Mouse (Mus musculus) stomach, embryonic 14.5 days (tissue): ENCODE data around the gene Apol9b. TPM values are rescaled to one million over a fixed set of nuclear protein-coding genes. Genes with fewer than 3 reads are reported as not detected.
"Not testable (repeated sequence)": the region's sequence is repeated elsewhere in the genome, so short reads cannot be mapped to it uniquely, and the experiment has no call there.

Experiments
- ATAC-seq: fragments of 200-750 bp; cut with Nextera tagmentation; 2 replicates; pipeline ENCODE4 v1.8.0; 2017; ENCODE audit warnings: low read depth, moderate TSS enrichment; ENCODE audit not compliant: insufficient number of reproducible peaks, insufficient read depth, low FRiP score
- H3K27ac ChIP-seq: fragments of 300-500 bp; sonication (generic); 2 replicates; pipeline ENCODE4 v1.5.1; 2014; ENCODE audit warnings: mild to moderate bottlenecking, low read length, moderate library complexity, mixed read lengths
- H3K27me3 ChIP-seq: fragments of 300-500 bp; sonication (generic); 2 replicates; pipeline ENCODE4 v1.6.1; 2014; ENCODE audit warnings: low read length, control low read depth, mixed read lengths; ENCODE audit not compliant: control insufficient read depth, insufficient read depth
- H3K36me3 ChIP-seq: fragments of 300-500 bp; sonication (generic); 2 replicates; pipeline ENCODE4 v1.6.1; 2014; ENCODE audit warnings: mild to moderate bottlenecking, control low read depth, low read length, moderate library complexity, mixed read lengths; ENCODE audit not compliant: control insufficient read depth, insufficient read depth
- H3K4me1 ChIP-seq: fragments of 300-500 bp; sonication (generic); 2 replicates; pipeline ENCODE4 v1.6.1; 2014; ENCODE audit warnings: low read length, control low read depth, mixed read lengths; ENCODE audit not compliant: control insufficient read depth, insufficient read depth
- H3K4me2 ChIP-seq: fragments of 300-500 bp; sonication (generic); replicated peaks from 2 replicates; pipeline ENCODE4 v1.6.1; 2014; ENCODE audit warnings: low read depth, low read length, control low read depth
- H3K4me3 ChIP-seq: fragments of 300-500 bp; sonication (generic); 2 replicates; pipeline ENCODE4 v1.5.1; 2014; ENCODE audit warnings: low read depth, low read length, control low read depth
- H3K9ac ChIP-seq: fragments of 300-500 bp; sonication (generic); replicated peaks from 2 replicates; pipeline ENCODE4 v1.6.1; 2014; ENCODE audit warnings: low read depth, mild to moderate bottlenecking, control low read depth, low read length, moderate library complexity, mixed read lengths
- H3K9me3 ChIP-seq: fragments of 300-500 bp; sonication (generic); 2 replicates; pipeline ENCODE4 v1.6.1; 2016; ENCODE audit warnings: low read depth, low read length, control low read depth; ENCODE audit not compliant: control insufficient read depth
- WGBS: fragments of 180-500 bp; shearing (Covaris S2); extraction: QIAGEN DNeasy Blood & Tissue Kit; methylation state at CpG from one replicate; pipeline ENCODE4 v1.1.7; 2014; 5-methylcytosine and 5-hydroxymethylcytosine counted together
- polyA plus RNA-seq: library from polyadenylated mRNA; unstranded; fragments of >200 nt; fragmentation: Nextera tagmentation; extraction: Ambion mirVana; gene quantifications from 2 replicates; pipeline ENCODE4 v1.2.1, GENCODE M21; 2014

Apol9b gene
- polyA plus RNA-seq, 1 experiment from 2014 or later, result not detected

DNA sequence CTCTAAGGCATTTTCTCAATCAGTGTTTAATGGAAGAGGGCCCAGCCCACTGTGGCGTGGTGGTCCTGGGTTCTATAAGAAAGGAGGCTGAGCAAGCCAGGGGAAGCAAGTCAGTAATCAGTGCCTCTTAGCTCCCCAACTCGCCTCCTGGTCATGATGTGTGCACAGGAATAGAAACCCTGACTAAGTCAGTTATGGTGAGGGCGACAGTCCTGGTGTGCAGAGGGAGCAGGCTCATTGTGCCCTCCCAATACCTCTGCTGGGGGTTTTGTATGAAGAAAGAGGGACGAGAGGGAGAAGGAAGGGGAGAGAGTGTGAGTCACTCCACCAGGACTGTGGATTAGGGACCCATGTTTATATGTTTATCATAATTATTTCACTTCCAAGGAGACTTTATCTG, 5.1 kb downstream of the Apol9b start:
- WGBS, result 62% methylated on average over 4 of the region's 4 CpGs
- ATAC-seq, H3K27ac ChIP-seq, H3K4me2 ChIP-seq, H3K4me1 ChIP-seq, H3K9ac ChIP-seq, H3K36me3 ChIP-seq, H3K4me3 ChIP-seq, H3K27me3 ChIP-seq, H3K9me3 ChIP-seq: not testable (repeated sequence)

- H3K27ac ChIP-seq, result no peak overlapping the region
- no peaks in the 10 kb centered on the region for H3K9me3 ChIP-seq
- peak; percentile 69; the same call in 1 of the 2 replicates for ATAC-seq
- no peaks in the 10 kb centered on the region for H3K4me1 ChIP-seq
- H3K4me2 ChIP-seq, result no peak overlapping the region
- no peak overlapping the region for H3K9ac ChIP-seq
- H3K27me3 ChIP-seq, result no peaks in the 10 kb centered on the region
- 72% methylated on average over 9 of the region's 9 CpGs for WGBS
- no peak overlapping the region for H3K4me3 ChIP-seq
- H3K36me3 ChIP-seq, result no peaks in the 10 kb centered on the region
These were observed 11.9 kb downstream of the Apol9b start for GRCm38 (mm10) chr15:77740511-77741297.

GRCm38 (mm10) chr15:77741556-77741955, 12.7 kb downstream of the Apol9b start:
- H3K36me3 ChIP-seq, H3K4me1 ChIP-seq, ATAC-seq, H3K4me2 ChIP-seq, H3K9ac ChIP-seq, H3K9me3 ChIP-seq, H3K4me3 ChIP-seq, H3K27ac ChIP-seq, H3K27me3 ChIP-seq: not testable (repeated sequence)
- WGBS, result 83% methylated on average over 6 of the region's 6 CpGs

DNA sequence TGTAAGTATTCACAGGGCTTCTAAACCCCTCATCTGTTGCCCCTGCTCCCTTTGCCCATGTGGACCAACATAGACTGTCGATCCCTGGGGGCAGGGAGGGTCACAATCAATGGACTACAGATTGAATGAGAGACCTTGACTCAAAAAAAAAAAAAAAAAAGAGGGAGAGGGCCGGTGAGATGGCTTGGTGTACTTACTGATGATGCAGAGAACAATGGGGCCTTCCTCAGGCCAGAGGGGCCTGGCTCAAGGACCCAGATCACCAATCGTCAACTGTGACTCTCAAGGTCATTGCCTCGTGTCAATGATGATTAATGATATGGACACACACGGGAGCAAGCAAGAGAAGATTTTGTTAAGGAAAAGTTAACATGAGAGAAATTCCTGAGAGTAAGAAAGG, 15.8 kb downstream of the Apol9b start:
- H3K4me1 ChIP-seq, result no peaks in the 10 kb centered on the region
- H3K27ac ChIP-seq, result no peak overlapping the region
- H3K36me3 ChIP-seq, result no peaks in the 10 kb centered on the region
- no peaks in the 10 kb centered on the region for H3K27me3 ChIP-seq
- WGBS, result 21% methylated on average over 5 of the region's 5 CpGs
- no peak for ATAC-seq
- H3K4me3 ChIP-seq, result no peak overlapping the region
- no peaks in the 10 kb centered on the region for H3K9me3 ChIP-seq
- H3K4me2 ChIP-seq, result no peak overlapping the region
- no peak overlapping the region for H3K9ac ChIP-seq

DNA sequence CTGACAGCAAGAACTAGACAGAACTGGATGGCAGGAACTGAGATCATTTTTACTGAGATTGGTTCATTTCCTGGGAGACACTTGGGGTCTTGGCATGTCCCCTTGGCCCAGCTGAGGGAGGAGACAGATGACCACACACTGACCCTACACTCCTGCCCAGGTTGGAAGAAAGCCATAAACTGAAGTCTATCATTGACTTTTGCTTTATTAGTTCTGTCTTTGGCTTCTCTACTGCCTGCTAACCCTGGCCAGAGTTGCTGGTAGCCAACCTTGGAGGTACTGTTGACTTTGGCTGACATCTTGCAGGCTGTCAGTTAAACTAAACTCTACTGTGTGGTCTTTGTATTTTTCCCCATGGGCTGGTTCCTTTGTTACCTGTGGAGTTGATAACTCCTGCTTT, 16.2 kb downstream of the Apol9b start:
- H3K4me3 ChIP-seq, result no peak overlapping the region
- no peaks in the 10 kb centered on the region for H3K27me3 ChIP-seq
- no peak for ATAC-seq
- H3K36me3 ChIP-seq, result no peaks in the 10 kb centered on the region
- no peaks in the 10 kb centered on the region for H3K4me1 ChIP-seq
- no peak overlapping the region for H3K4me2 ChIP-seq
- no peaks in the 10 kb centered on the region for H3K9me3 ChIP-seq
- H3K27ac ChIP-seq, result no peak overlapping the region
- H3K9ac ChIP-seq, result no peak overlapping the region

- Histone ChIP-seq H3K4me1 (no peaks in the 10 kb centered on the region), H3K9me3 (no peaks in the 10 kb centered on the region), H3K27ac (no peak overlapping the region), H3K36me3 (no peaks in the 10 kb centered on the region), H3K4me3 (no peak overlapping the region), H3K4me2 (no peak overlapping the region), H3K27me3 (no peaks in the 10 kb centered on the region), H3K9ac (no peak overlapping the region)
- 80% methylated on average over 1 of the region's 1 CpGs for WGBS
- ATAC-seq, result no peak
These were observed 17.5 kb downstream of the Apol9b start for GRCm38 (mm10) chr15:77746326-77746725.

DNA sequence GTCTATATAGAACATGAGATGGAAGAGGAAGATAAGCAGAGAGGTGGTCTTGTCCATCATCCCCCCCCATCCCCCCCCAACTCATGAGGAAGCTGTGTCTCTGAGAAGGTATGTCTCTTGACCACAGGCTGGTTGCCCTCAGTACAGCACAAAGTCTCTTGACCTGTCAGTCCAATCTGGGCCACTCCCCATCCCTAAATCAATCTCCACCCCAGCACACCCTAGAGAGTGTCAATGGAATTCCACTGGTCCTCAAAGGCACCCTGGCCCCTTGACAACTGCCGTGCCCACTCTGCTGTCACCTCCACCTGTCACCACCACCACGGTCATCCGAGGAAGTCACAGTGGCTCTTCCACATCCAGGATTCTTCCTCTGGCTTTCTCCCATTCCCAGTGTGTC, 19.6 kb downstream of the Apol9b start:
- Histone ChIP-seq H3K27ac (no peak overlapping the region), H3K4me3 (no peak overlapping the region), H3K36me3 (no peaks in the 10 kb centered on the region), H3K4me1 (no peaks in the 10 kb centered on the region), H3K4me2 (no peak overlapping the region), H3K9ac (no peak overlapping the region), H3K27me3 (no peaks in the 10 kb centered on the region), H3K9me3 (no peaks in the 10 kb centered on the region)
- 83% methylated on average over 3 of the region's 3 CpGs for WGBS
- ATAC-seq, result no peak

DNA sequence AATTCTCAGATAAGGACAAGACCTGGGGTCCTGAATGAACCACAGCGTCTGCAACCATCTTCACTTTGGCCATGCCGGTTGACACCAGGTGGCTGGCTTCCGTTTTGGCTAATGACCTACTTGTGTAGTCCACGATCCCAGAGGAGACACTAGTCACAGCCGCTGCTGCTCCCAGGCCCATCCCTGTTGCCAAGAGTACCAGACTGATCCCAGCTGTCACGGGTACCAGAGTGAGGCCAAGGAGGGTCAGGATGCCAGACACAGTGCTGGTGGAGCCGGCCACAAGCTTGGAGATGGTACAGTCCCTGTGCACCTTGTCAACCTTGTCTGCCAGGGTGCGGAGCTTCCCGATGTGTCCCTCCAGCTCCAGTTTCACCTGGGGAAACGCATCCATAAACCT, 20.9 kb downstream of the Apol9b start:
- Histone ChIP-seq H3K27ac (no peak overlapping the region), H3K4me2 (no peak overlapping the region), H3K4me3 (no peak overlapping the region), H3K9ac (no peak overlapping the region), H3K4me1 (no peaks in the 10 kb centered on the region), H3K36me3 (no peaks in the 10 kb centered on the region), H3K27me3 (no peaks in the 10 kb centered on the region), H3K9me3 (no peaks in the 10 kb centered on the region)
- ATAC-seq, result no peak
- 88% methylated on average over 10 of the region's 10 CpGs for WGBS

GRCm38 (mm10) chr15:77750461-77750860, 21.6 kb downstream of the Apol9b start:
- no peaks in the 10 kb centered on the region for H3K27me3 ChIP-seq
- no peak overlapping the region for H3K27ac ChIP-seq
- H3K9me3 ChIP-seq, result no peaks in the 10 kb centered on the region
- no peak for ATAC-seq
- H3K4me1 ChIP-seq, result no peaks in the 10 kb centered on the region
- H3K4me3 ChIP-seq, result no peak overlapping the region
- no peak overlapping the region for H3K4me2 ChIP-seq
- 36% methylated on average over 1 of the region's 1 CpGs for WGBS
- no peaks in the 10 kb centered on the region for H3K36me3 ChIP-seq
- no peak overlapping the region for H3K9ac ChIP-seq
